Mouse (Mus musculus): Measurements from ENCODE around the gene Nfkbil1. TPM values are rescaled to one million over a fixed set of nuclear protein-coding genes. Genes with fewer than 3 reads are reported as not detected.
A peak's percentile ranks its signal among the peaks of the same experiment; 100 is the strongest.

Nfkbil1 gene
- 11.7 and 14.5 TPM in 2 replicates for polyA plus RNA-seq (2015; fragmentation: Nextera tagmentation; extraction: Ambion mirVana)

- Histone ChIP-seq H3K9ac (ENCODE audit: low read depth, low read length) (peak within 1 kb of the TSS; percentile 85), H3K27ac (peak within 1 kb of the TSS; percentile 94), H3K4me3 (replicated peaks; ENCODE audit: low read depth, low read length) (peak within 1 kb of the TSS; percentile 56), H3K9me3 (replicated peaks; ENCODE audit: low read length) (no peaks in the 10 kb centered on the region), H3K4me2 (ENCODE audit: low read length) (peak within 1 kb of the TSS; percentile 78), H3K4me1 (replicated peaks; ENCODE audit: insufficient read depth, low read length) (peaks cover 27% of the 10 kb centered on the region), H3K27me3 (ENCODE audit: insufficient read depth, low read length) (no peaks in the 10 kb centered on the region), H3K36me3 (ENCODE audit: insufficient read depth, low read length) (peaks cover 5% of the 10 kb centered on the region; the same call in 1 of the 2 replicates)
- WGBS: under 1% methylated on average over 35 of the region's 35 CpGs
- TF ChIP-seq CTCF (IDR thresholded peaks at IDR 0.05; ENCODE audit: low read depth): no peak
- ATAC-seq (replicated peaks; ENCODE audit: low FRiP score, low read depth) (peak; percentile 77), DNase-seq (ENCODE audit: low spot score) (peak; percentile 99)
These were observed at the start of gene Nfkbil1 for GRCm38 (mm10) chr17:35235614-35236389. Gene Nfkbil1 (minus strand): TSS chr17:35235792.

- no peaks in the 10 kb centered on the region for H3K4me1 ChIP-seq (replicated peaks; ENCODE audit: insufficient read depth, low read length)
- no peaks in the 10 kb centered on the region; the same call in 1 of the 2 replicates for H3K27me3 ChIP-seq (ENCODE audit: insufficient read depth, low read length)
- H3K4me2 ChIP-seq (ENCODE audit: low read length): no peak overlapping the region
- ATAC-seq (replicated peaks; ENCODE audit: low FRiP score, low read depth): no peak
- H3K36me3 ChIP-seq (ENCODE audit: insufficient read depth, low read length): no peaks in the 10 kb centered on the region
- TF ChIP-seq CTCF (IDR thresholded peaks at IDR 0.05; ENCODE audit: low read depth): no peak
- DNase-seq (ENCODE audit: low spot score): no peak
- H3K4me3 ChIP-seq (replicated peaks; ENCODE audit: low read depth, low read length): no peak overlapping the region
- H3K27ac ChIP-seq: no peak overlapping the region
- 71% methylated on average over 3 of the region's 3 CpGs for WGBS
- no peak overlapping the region for H3K9ac ChIP-seq (ENCODE audit: low read depth, low read length)
- no peaks in the 10 kb centered on the region for H3K9me3 ChIP-seq (replicated peaks; ENCODE audit: low read length)
These were observed 44.7 kb upstream of the Nfkbil1 start for GRCm38 (mm10) chr17:35280276-35280675.

- H3K27ac ChIP-seq: no peak overlapping the region
- no peak overlapping the region for H3K9ac ChIP-seq (ENCODE audit: low read depth, low read length)
- H3K9me3 ChIP-seq (replicated peaks; ENCODE audit: low read length): no peaks in the 10 kb centered on the region
- H3K36me3 ChIP-seq (ENCODE audit: insufficient read depth, low read length): no peaks in the 10 kb centered on the region
- H3K4me2 ChIP-seq (ENCODE audit: low read length): no peak overlapping the region
- no peak for DNase-seq (ENCODE audit: low spot score)
- 88% methylated on average over 13 of the region's 13 CpGs for WGBS
- no peaks in the 10 kb centered on the region; the same call in 1 of the 2 replicates for H3K27me3 ChIP-seq (ENCODE audit: insufficient read depth, low read length)
- no peaks in the 10 kb centered on the region for H3K4me1 ChIP-seq (replicated peaks; ENCODE audit: insufficient read depth, low read length)
- no peak for ATAC-seq (replicated peaks; ENCODE audit: low FRiP score, low read depth)
- TF ChIP-seq CTCF (IDR thresholded peaks at IDR 0.05; ENCODE audit: low read depth): no peak
- H3K4me3 ChIP-seq (replicated peaks; ENCODE audit: low read depth, low read length): no peak overlapping the region
These were observed 43.5 kb upstream of the Nfkbil1 start for GRCm38 (mm10) chr17:35278957-35279688.

- 65% methylated on average over 8 of the region's 8 CpGs for WGBS
- no peaks in the 10 kb centered on the region for H3K4me1 ChIP-seq (replicated peaks; ENCODE audit: insufficient read depth, low read length)
- H3K9ac ChIP-seq (ENCODE audit: low read depth, low read length): no peak overlapping the region
These were observed 42.5 kb upstream of the Nfkbil1 start for GRCm38 (mm10) chr17:35278049-35278448.

GRCm38 (mm10) chr17:35276304-35276864, 40.8 kb upstream of the Nfkbil1 start:
- ATAC-seq (replicated peaks; ENCODE audit: low FRiP score, low read depth): no peak; the same call in 1 of the 2 replicates
- WGBS: 16% methylated on average over 13 of the region's 13 CpGs

More at GRCm38 (mm10) chr17:35278049-35278448, 42.5 kb upstream of the Nfkbil1 start:
- ATAC-seq (replicated peaks; ENCODE audit: low FRiP score, low read depth): no peak
- H3K4me2 ChIP-seq (ENCODE audit: low read length): no peak overlapping the region
- no peak for TF ChIP-seq CTCF (IDR thresholded peaks at IDR 0.05; ENCODE audit: low read depth)
- DNase-seq (ENCODE audit: low spot score): no peak
- no peak overlapping the region for H3K4me3 ChIP-seq (replicated peaks; ENCODE audit: low read depth, low read length)
- H3K36me3 ChIP-seq (ENCODE audit: insufficient read depth, low read length): no peaks in the 10 kb centered on the region
- H3K27ac ChIP-seq: no peak overlapping the region
- H3K9me3 ChIP-seq (replicated peaks; ENCODE audit: low read length): no peaks in the 10 kb centered on the region
- H3K27me3 ChIP-seq (ENCODE audit: insufficient read depth, low read length): no peaks in the 10 kb centered on the region; the same call in 1 of the 2 replicates

GRCm38 (mm10) chr17:35274770-35275169, 39.2 kb upstream of the Nfkbil1 start:
- peak; percentile 72; the same call in 1 of the 2 replicates for ATAC-seq (replicated peaks; ENCODE audit: low FRiP score, low read depth)
- 5% methylated on average over 11 of the region's 11 CpGs for WGBS

More at GRCm38 (mm10) chr17:35276304-35276864, 40.8 kb upstream of the Nfkbil1 start:
- no peak overlapping the region for H3K27ac ChIP-seq
- no peak overlapping the region for H3K4me3 ChIP-seq (replicated peaks; ENCODE audit: low read depth, low read length)
- no peak for TF ChIP-seq CTCF (IDR thresholded peaks at IDR 0.05; ENCODE audit: low read depth)
- no peaks in the 10 kb centered on the region for H3K4me1 ChIP-seq (replicated peaks; ENCODE audit: insufficient read depth, low read length)
- no peaks in the 10 kb centered on the region; the same call in 1 of the 2 replicates for H3K27me3 ChIP-seq (ENCODE audit: insufficient read depth, low read length)
- H3K36me3 ChIP-seq (ENCODE audit: insufficient read depth, low read length): no peaks in the 10 kb centered on the region
- H3K4me2 ChIP-seq (ENCODE audit: low read length): no peak overlapping the region
- no peaks in the 10 kb centered on the region for H3K9me3 ChIP-seq (replicated peaks; ENCODE audit: low read length)
- no peak for DNase-seq (ENCODE audit: low spot score)
- H3K9ac ChIP-seq (ENCODE audit: low read depth, low read length): no peak overlapping the region

More at GRCm38 (mm10) chr17:35274770-35275169, 39.2 kb upstream of the Nfkbil1 start:
- no peak overlapping the region for H3K9ac ChIP-seq (ENCODE audit: low read depth, low read length)
- no peaks in the 10 kb centered on the region for H3K36me3 ChIP-seq (ENCODE audit: insufficient read depth, low read length)
- no peaks in the 10 kb centered on the region for H3K4me1 ChIP-seq (replicated peaks; ENCODE audit: insufficient read depth, low read length)
- H3K27me3 ChIP-seq (ENCODE audit: insufficient read depth, low read length): no peaks in the 10 kb centered on the region; the same call in 1 of the 2 replicates
- H3K9me3 ChIP-seq (replicated peaks; ENCODE audit: low read length): no peaks in the 10 kb centered on the region
- H3K27ac ChIP-seq: no peak overlapping the region
- no peak overlapping the region for H3K4me2 ChIP-seq (ENCODE audit: low read length)
- H3K4me3 ChIP-seq (replicated peaks; ENCODE audit: low read depth, low read length): no peak overlapping the region
- DNase-seq (ENCODE audit: low spot score): peak; percentile 88
- peak; percentile 94 for TF ChIP-seq CTCF (IDR thresholded peaks at IDR 0.05; ENCODE audit: low read depth)
